Mouse (Mus musculus): ENCODE measurements at regions not wholly inside any gene's neighbourhood (a gene's known extent, or its start where the extent isn't known, plus 50 kb on each side); places are given as distances from the start of the nearest gene placed in this dataset.

DNA sequence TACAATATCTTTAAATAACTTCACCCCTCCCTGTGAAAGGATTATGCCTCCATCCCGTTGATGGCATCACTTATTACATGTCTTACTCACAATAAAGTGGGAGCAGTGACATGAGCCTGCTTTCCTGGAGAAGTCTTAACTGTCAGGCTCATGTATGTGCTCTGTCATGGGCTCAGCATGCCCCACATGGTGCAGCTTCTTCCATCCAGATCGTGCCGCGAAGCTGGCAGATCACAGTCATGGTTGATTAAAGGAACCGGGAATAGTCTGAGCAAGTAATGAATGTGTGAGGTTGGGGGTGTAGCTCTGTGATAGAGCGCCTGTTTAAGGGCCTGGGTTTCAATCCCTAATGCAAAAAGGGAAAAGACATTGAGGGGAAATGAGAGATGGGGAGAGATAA lies 581.5 kb downstream of the Rps29 start:
- TF ChIP-seq PAX5 (IDR thresholded peaks at IDR 0.05; ENCODE audit: low read length): no peak
- no peaks in the 10 kb centered on the region for H3K4me1 ChIP-seq (ENCODE audit: control insufficient read depth in 1 of 2, insufficient read depth in 2 of 2)
- no peak overlapping the region for H3K4me2 ChIP-seq (ENCODE audit: insufficient read depth, low read depth, poor library complexity, severe bottlenecking)
- H3K36me3 ChIP-seq (replicated peaks in 1 of 2; ENCODE audit: control insufficient read depth in 1 of 2, insufficient read depth in 1 of 2, low read length in 1 of 2): no peaks in the 10 kb centered on the region
- no peak overlapping the region for H3K4me3 ChIP-seq (replicated peaks in 1 of 3; ENCODE audit: low read depth in 2 of 3, low read length in 2 of 3, poor library complexity in 1 of 3)
- dilution Hi-C loops (cut with MboI; ENCODE audit: extremely low pct_ligation_motif_present, extremely low pct_unique_long_range_greater_than_20kb, low sequenced_read_pairs) (no loop called here), in situ Hi-C loops (cut with MboI; ENCODE audit: low pct_ligation_motif_present, low pct_unique_long_range_greater_than_20kb, low sequenced_read_pairs) (no loop called here)
- no peak overlapping the region for H3K9ac ChIP-seq (ENCODE audit: insufficient read depth, low read depth)
- DNase-seq (ENCODE audit: extremely low read depth): no peak
- H3K9me3 ChIP-seq (replicated peaks; ENCODE audit: low read length): no peaks in the 10 kb centered on the region
- no peak overlapping the region for H3K27ac ChIP-seq (ENCODE audit: insufficient read depth, low read depth)
- H3K27me3 ChIP-seq (replicated peaks): no peaks in the 10 kb centered on the region
- no peaks in the 10 kb centered on the region for H3K79me2 ChIP-seq (replicated peaks; ENCODE audit: control insufficient read depth, extremely low read depth, insufficient read depth, poor library complexity, severe bottlenecking)

DNA sequence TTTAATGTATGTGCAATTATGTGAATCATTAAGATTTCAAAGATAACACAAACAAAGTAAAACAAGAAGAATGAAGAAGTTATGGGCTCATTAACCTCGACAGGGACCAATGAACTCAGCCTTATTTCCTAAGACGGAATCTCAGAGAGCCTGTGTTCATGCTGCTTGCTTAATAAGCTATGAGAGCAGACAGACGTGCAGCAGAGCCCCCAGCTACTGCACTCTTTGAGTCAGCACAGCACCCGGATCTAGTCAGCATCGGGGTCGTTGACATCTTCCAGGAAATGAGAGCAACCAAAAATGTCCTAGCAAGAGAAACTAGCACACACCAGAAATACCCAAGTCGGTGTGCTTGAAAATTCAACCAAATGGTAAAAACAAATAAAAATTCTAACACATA lies 582.1 kb downstream of the Rps29 start:
- in situ Hi-C loops (cut with MboI; ENCODE audit: low pct_ligation_motif_present, low pct_unique_long_range_greater_than_20kb, low sequenced_read_pairs): no loop called here

DNA sequence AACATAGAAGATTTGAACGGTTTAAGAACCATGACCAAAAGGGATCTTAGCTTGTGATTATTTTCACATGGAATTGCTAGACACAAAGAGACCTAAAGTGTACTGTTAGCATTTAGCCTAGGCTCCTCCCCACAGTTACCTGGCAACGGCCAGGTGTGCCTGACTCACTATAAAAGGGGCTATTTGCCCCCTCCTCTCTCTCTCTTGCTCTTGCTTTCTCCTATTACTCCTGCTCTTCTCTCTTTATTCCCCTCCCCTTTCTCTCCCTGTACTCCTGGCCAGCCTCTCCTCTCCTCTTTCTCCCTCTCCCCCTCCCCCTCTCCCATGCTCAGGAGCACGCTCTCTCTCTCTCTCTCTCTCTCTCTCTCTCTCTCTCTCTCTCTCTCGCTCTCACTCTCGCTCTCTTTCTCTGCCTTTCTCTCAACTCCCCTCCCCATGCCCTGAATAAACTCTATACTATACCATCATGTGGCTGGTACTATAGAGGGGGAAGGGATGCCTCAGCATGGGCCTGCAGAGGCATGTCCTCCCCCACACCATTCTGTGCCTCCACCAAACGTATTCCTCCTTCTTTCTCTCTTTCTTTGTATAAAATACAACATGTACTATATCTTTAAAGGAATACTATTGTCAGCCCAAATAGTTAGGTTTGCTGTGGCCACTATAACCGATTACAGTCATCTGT lies 603.9 kb downstream of the Rps29 start:
- no peak overlapping the region for H3K4me3 ChIP-seq (replicated peaks in 1 of 3; ENCODE audit: low read depth in 2 of 3, low read length in 2 of 3, poor library complexity in 1 of 3)
- no peaks in the 10 kb centered on the region for H3K27me3 ChIP-seq (replicated peaks)
- peaks cover 2% of the 10 kb centered on the region for H3K9me3 ChIP-seq (replicated peaks; ENCODE audit: low read length)
- DNase-seq (ENCODE audit: extremely low read depth): no peak
- H3K4me1 ChIP-seq (ENCODE audit: control insufficient read depth in 1 of 2, insufficient read depth in 2 of 2): no peaks in the 10 kb centered on the region
- no peak overlapping the region for H3K4me2 ChIP-seq (ENCODE audit: insufficient read depth, low read depth, poor library complexity, severe bottlenecking)
- no peaks in the 10 kb centered on the region for H3K36me3 ChIP-seq (replicated peaks in 1 of 2; ENCODE audit: control insufficient read depth in 1 of 2, insufficient read depth in 1 of 2, low read length in 1 of 2)
- in situ Hi-C loops (cut with MboI; ENCODE audit: low pct_ligation_motif_present, low pct_unique_long_range_greater_than_20kb, low sequenced_read_pairs) (no loop called here), dilution Hi-C loops (cut with MboI; ENCODE audit: extremely low pct_ligation_motif_present, extremely low pct_unique_long_range_greater_than_20kb, low sequenced_read_pairs) (no loop called here)
- no peak for TF ChIP-seq CHD2 (IDR thresholded peaks at IDR 0.05; ENCODE audit: low read length)
- TF ChIP-seq GABPA (IDR thresholded peaks at IDR 0.05; ENCODE audit: insufficient replicate concordance, low read depth, low read length): no peak
- no peak for TF ChIP-seq CHD1 (IDR thresholded peaks at IDR 0.05; ENCODE audit: low read depth, low read length)
- no peak for TF ChIP-seq MXI1 (IDR thresholded peaks at IDR 0.05; ENCODE audit: low read depth, low read length)
- TF ChIP-seq ZNF384 (IDR thresholded peaks at IDR 0.05; ENCODE audit: low read depth, low read length): no peak
- TF ChIP-seq TBP (conservative IDR thresholded peaks at IDR 0.05; ENCODE audit: low read depth, low read length): no peak
- no peak for TF ChIP-seq HCFC1 (IDR thresholded peaks at IDR 0.05; ENCODE audit: low read depth, low read length)
- TF ChIP-seq MAFK (IDR thresholded peaks at IDR 0.05; ENCODE audit: insufficient replicate concordance, low read length): no peak
- no peak for TF ChIP-seq CTCF (conservative IDR thresholded peaks at IDR 0.05 in 1 of 2, IDR thresholded peaks at IDR 0.05 in 1 of 2; ENCODE audit: low read depth in 2 of 2, low read length in 2 of 2)
- TF ChIP-seq PAX5 (IDR thresholded peaks at IDR 0.05; ENCODE audit: low read length): no peak
- TF ChIP-seq IRF4 (IDR thresholded peaks at IDR 0.05; ENCODE audit: low read depth, low read length): no peak
- TF ChIP-seq ZKSCAN1 (IDR thresholded peaks at IDR 0.05; ENCODE audit: borderline replicate concordance, low read depth, low read length): no peak
- TF ChIP-seq ZC3H11A (IDR thresholded peaks at IDR 0.05; ENCODE audit: low read depth, low read length): no peak
- TF ChIP-seq MYC (IDR thresholded peaks at IDR 0.05; ENCODE audit: low read depth, low read length): no peak
- no peak for TF ChIP-seq BHLHE40 (IDR thresholded peaks at IDR 0.05; ENCODE audit: low read depth, low read length)
- TF ChIP-seq MAZ (IDR thresholded peaks at IDR 0.05; ENCODE audit: low read depth, low read length): no peak
- TF ChIP-seq USF1 (IDR thresholded peaks at IDR 0.05; ENCODE audit: low read depth, low read length): no peak
- no peak overlapping the region for H3K9ac ChIP-seq (ENCODE audit: insufficient read depth, low read depth)
- no peak overlapping the region for H3K27ac ChIP-seq (ENCODE audit: insufficient read depth, low read depth)
- H3K79me2 ChIP-seq (replicated peaks; ENCODE audit: control insufficient read depth, extremely low read depth, insufficient read depth, poor library complexity, severe bottlenecking): no peaks in the 10 kb centered on the region

More for the DNA sequence above, 582.1 kb downstream of the Rps29 start:
- peak; percentile 14 for DNase-seq (ENCODE audit: extremely low read depth)
- H3K9me3 ChIP-seq (replicated peaks; ENCODE audit: low read length): no peaks in the 10 kb centered on the region
- no peaks in the 10 kb centered on the region for H3K36me3 ChIP-seq (replicated peaks in 1 of 2; ENCODE audit: control insufficient read depth in 1 of 2, insufficient read depth in 1 of 2, low read length in 1 of 2)
- no peak overlapping the region for H3K27ac ChIP-seq (ENCODE audit: insufficient read depth, low read depth)
- H3K4me2 ChIP-seq (ENCODE audit: insufficient read depth, low read depth, poor library complexity, severe bottlenecking): no peak overlapping the region
- H3K79me2 ChIP-seq (replicated peaks; ENCODE audit: control insufficient read depth, extremely low read depth, insufficient read depth, poor library complexity, severe bottlenecking): no peaks in the 10 kb centered on the region
- TF ChIP-seq EP300 (IDR thresholded peaks at IDR 0.05; ENCODE audit: low read length) (no peak), HCFC1 (IDR thresholded peaks at IDR 0.05; ENCODE audit: low read depth, low read length) (no peak), SIN3A (IDR thresholded peaks at IDR 0.05; ENCODE audit: low read length) (no peak), POLR2A (IDR thresholded peaks at IDR 0.05; ENCODE audit: low read depth, low read length) (no peak), ZKSCAN1 (IDR thresholded peaks at IDR 0.05; ENCODE audit: borderline replicate concordance, low read depth, low read length) (no peak), MXI1 (IDR thresholded peaks at IDR 0.05; ENCODE audit: low read depth, low read length) (no peak), SMC3 (IDR thresholded peaks at IDR 0.05; ENCODE audit: low read depth, low read length) (no peak), RAD21 (IDR thresholded peaks at IDR 0.05; ENCODE audit: low read depth, low read length) (no peak), GABPA (IDR thresholded peaks at IDR 0.05; ENCODE audit: insufficient replicate concordance, low read depth, low read length) (no peak)
- H3K9ac ChIP-seq (ENCODE audit: insufficient read depth, low read depth): no peak overlapping the region
- H3K27me3 ChIP-seq (replicated peaks): no peaks in the 10 kb centered on the region
- no peaks in the 10 kb centered on the region for H3K4me1 ChIP-seq (ENCODE audit: control insufficient read depth in 1 of 2, insufficient read depth in 2 of 2)
- dilution Hi-C loops (cut with MboI; ENCODE audit: extremely low pct_ligation_motif_present, extremely low pct_unique_long_range_greater_than_20kb, low sequenced_read_pairs): no loop called here
- no peak overlapping the region for H3K4me3 ChIP-seq (replicated peaks in 1 of 3; ENCODE audit: low read depth in 2 of 3, low read length in 2 of 3, poor library complexity in 1 of 3)
